Mouse (Mus musculus) embryonic facial prominence, embryonic 11.5 days (tissue): ENCODE measurements at regions not wholly inside any gene's neighbourhood (a gene's known extent, or its start where the extent isn't known, plus 50 kb on each side); places are given as distances from the start of the nearest gene placed in this dataset. TPM values are rescaled to one million over a fixed set of nuclear protein-coding genes. Genes with fewer than 3 reads are reported as not detected.

ENCODE experiments used
- ATAC-seq: fragments of 200-750 bp; cut with Nextera tagmentation; replicated peaks from 2 replicates; pipeline ENCODE4 v1.8.0; 2017; ENCODE audit warnings: low read depth; ENCODE audit not compliant: insufficient number of reproducible peaks, low FRiP score, low TSS enrichment
- DNase-seq: peaks from one replicate; pipeline ENCODE4 v3.0.0-alpha.2; 2015; ENCODE audit warnings: low spot score
- H3K27ac ChIP-seq: fragments of 300-500 bp; sonication (generic); replicated peaks from 2 replicates; pipeline ENCODE4 v1.5.1; 2014; ENCODE audit warnings: mild to moderate bottlenecking, low read depth, low read length, control low read depth
- H3K27me3 ChIP-seq: fragments of 300-500 bp; sonication (generic); 2 replicates; pipeline ENCODE4 v1.6.1; 2014; ENCODE audit warnings: mild to moderate bottlenecking, low read length, moderate library complexity, mixed read lengths; ENCODE audit not compliant: control insufficient read depth, insufficient read depth
- H3K36me3 ChIP-seq: fragments of 300-500 bp; sonication (generic); replicated peaks from 2 replicates; pipeline ENCODE4 v1.6.1; 2014; ENCODE audit warnings: low read depth, mild to moderate bottlenecking, low read length, moderate library complexity, mixed read lengths; ENCODE audit not compliant: control insufficient read depth, insufficient read depth
- H3K4me1 ChIP-seq: fragments of 300-500 bp; sonication (generic); 2 replicates; pipeline ENCODE4 v1.6.1; 2014; ENCODE audit warnings: low read length, mixed read lengths; ENCODE audit not compliant: control insufficient read depth, insufficient read depth
- H3K4me2 ChIP-seq: fragments of 300-500 bp; sonication (generic); 2 replicates; pipeline ENCODE4 v1.6.1; 2014; ENCODE audit warnings: low read depth, mild to moderate bottlenecking, control low read depth, low read length, moderate library complexity
- H3K4me3 ChIP-seq: fragments of 300-500 bp; sonication (generic); 2 replicates; pipeline ENCODE4 v1.5.1; 2014; ENCODE audit warnings: low read depth, low read length, control low read depth
- H3K9ac ChIP-seq: fragments of 300-500 bp; sonication (generic); replicated peaks from 2 replicates; pipeline ENCODE4 v1.6.1; 2014; ENCODE audit warnings: mild to moderate bottlenecking, control low read depth, low read length
- H3K9me3 ChIP-seq: fragments of 300-500 bp; sonication (generic); replicated peaks from 2 replicates; pipeline ENCODE4 v1.6.1; 2016; ENCODE audit warnings: mild to moderate bottlenecking, low read length, inconsistent platforms, mixed read lengths; ENCODE audit not compliant: control insufficient read depth
- WGBS: fragments of 180-500 bp; shearing (Covaris S2); extraction: QIAGEN DNeasy Blood & Tissue Kit; methylation state at CpG from one replicate; pipeline ENCODE4 v1.1.7; 2014; 5-methylcytosine and 5-hydroxymethylcytosine counted together
- microRNA-seq: library from miRNA; unstranded; fragments of <30 nt; microRNA quantifications from one replicate; pipeline ENCODE4, GENCODE M21; 2016; ENCODE audit warnings: borderline number of aligned reads

DNA sequence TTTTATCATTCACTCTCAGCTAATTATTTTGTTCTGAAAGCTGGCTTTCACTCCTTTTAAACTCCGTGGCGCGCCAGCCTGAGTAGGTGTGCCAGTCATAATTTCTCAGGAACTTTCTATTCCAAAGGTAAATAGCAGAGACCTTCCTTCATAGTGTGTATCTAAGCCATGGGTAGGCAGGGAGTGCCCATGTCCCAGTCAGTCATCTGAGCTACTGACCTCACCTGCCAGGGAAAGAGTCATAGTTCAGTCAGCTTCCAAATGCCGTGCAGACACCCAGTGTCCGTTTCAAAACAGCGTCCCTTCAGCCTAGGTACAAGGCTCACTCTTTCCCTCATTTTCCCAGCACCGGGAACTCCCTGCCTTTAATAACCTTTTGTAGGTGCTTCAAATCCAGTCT is 269.7 kb downstream of the Gm19410 start:
- Histone ChIP-seq H3K27ac (no peak overlapping the region), H3K9ac (no peak overlapping the region), H3K27me3 (no peaks in the 10 kb centered on the region), H3K9me3 (no peaks in the 10 kb centered on the region), H3K4me3 (no peak overlapping the region), H3K36me3 (no peaks in the 10 kb centered on the region), H3K4me2 (no peak overlapping the region), H3K4me1 (no peaks in the 10 kb centered on the region)
- 88% methylated on average over 7 of the region's 7 CpGs for WGBS
- ATAC-seq: no peak
- DNase-seq: no peak

DNA sequence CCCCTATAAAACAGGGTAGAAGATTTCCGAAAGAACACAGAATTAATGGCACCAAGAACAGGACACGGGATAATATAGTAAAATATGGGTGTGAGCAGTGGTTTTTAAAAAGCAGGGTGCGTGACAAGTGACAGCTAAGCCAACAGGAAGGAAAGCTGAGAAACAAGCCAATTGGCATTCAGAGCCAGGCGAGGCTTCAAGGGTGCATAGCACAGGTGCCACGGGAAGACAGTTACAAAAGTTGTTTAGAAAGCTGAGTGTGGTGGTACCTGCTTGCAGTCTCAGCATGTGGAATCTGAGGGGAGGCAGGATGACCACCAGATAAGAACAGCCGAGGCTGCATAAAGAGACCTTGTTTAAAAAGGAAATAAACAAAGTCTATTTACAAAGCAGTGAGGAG is 270.7 kb downstream of the Gm19410 start:
- Histone ChIP-seq H3K9ac (no peak overlapping the region), H3K27me3 (no peaks in the 10 kb centered on the region), H3K4me3 (no peak overlapping the region), H3K4me1 (no peaks in the 10 kb centered on the region), H3K9me3 (no peaks in the 10 kb centered on the region), H3K4me2 (no peak overlapping the region), H3K27ac (no peak overlapping the region), H3K36me3 (no peaks in the 10 kb centered on the region)
- ATAC-seq: no peak
- DNase-seq: no peak
- 74% methylated on average over 6 of the region's 6 CpGs for WGBS

DNA sequence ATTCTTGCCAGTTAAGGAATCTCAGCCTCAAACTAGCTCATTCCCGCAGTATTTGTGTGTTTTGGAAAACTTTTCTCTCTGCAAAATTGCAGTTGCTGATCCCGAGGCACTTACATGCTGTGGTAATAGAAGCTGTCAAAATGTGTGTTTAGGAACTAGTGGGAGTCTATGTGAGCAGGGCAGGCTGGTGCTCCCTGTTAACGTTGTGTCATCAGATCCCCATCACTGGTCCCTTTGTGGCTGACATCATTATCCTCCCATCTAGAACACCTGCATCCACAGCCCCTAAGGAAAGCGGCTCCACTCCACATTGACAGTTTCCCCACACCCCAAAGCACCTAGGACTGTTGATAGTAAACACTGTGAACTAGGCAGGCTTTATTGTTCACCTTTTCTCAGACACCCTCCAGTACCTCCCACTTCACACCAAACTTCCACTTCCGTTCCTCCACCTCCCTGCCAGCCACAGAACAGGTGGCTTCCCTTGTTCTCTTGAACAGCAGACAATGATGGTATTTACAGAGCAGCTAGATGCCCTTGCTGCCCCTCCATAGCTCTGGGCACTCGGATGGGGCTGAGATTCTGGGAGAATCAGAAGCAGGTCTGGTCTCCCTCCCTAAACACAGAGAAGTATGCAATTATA is 275.8 kb downstream of the Gm19410 start:
- Histone ChIP-seq H3K36me3 (no peaks in the 10 kb centered on the region), H3K27me3 (no peaks in the 10 kb centered on the region), H3K27ac (no peak overlapping the region), H3K9me3 (no peaks in the 10 kb centered on the region), H3K4me1 (no peaks in the 10 kb centered on the region), H3K4me2 (no peak overlapping the region), H3K9ac (no peak overlapping the region), H3K4me3 (no peak overlapping the region)
- ATAC-seq: no peak
- DNase-seq: no peak
- 79% methylated on average over 6 of the region's 6 CpGs for WGBS

DNA sequence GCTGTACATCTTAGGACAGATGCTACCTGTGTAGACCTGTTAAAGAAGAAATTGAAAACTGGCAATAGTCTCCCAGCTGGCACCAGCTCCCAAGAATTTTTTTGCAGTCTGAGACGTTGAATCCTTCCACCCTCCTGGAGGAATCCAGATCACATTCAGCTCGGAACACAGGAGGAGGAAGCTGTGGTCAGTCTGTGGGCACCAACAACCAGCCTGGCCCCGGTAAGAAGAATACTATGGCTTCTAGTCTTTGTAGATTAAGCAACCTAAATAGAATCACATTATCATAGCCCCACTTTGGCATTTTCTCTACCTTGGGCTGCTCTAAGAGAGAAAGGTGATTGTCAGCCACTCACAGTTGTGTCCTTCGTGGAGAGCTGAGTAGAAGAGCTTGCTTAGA is 277.0 kb downstream of the Gm19410 start:
- Histone ChIP-seq H3K4me3 (no peak overlapping the region), H3K27me3 (no peaks in the 10 kb centered on the region), H3K27ac (no peak overlapping the region), H3K9ac (no peak overlapping the region), H3K9me3 (no peaks in the 10 kb centered on the region), H3K36me3 (no peaks in the 10 kb centered on the region), H3K4me1 (no peaks in the 10 kb centered on the region), H3K4me2 (no peak overlapping the region)
- ATAC-seq (no peak), DNase-seq (no peak)
- 83% methylated on average over 4 of the region's 4 CpGs for WGBS

Small RNA genes in the stretch of these regions (microRNA-seq; reads per million reads assigned to microRNA genes)
- not detected for gene Gm22030
